Mouse (Mus musculus) forebrain, embryonic 15.5 days (tissue): ENCODE data around the gene Atf6. TPM values are rescaled to one million over a fixed set of nuclear protein-coding genes. Genes with fewer than 3 reads are reported as not detected.

ENCODE experiments used
- ATAC-seq: fragments of 200-750 bp; cut with Nextera tagmentation; replicated peaks from 2 replicates; pipeline ENCODE4 v1.8.0; 2017; ENCODE audit warnings: mild to moderate bottlenecking, moderate TSS enrichment, moderate library complexity
- H3K27ac ChIP-seq: fragments of 300-500 bp; sonication (generic); replicated peaks from 2 replicates; pipeline ENCODE4 v1.5.1; 2015; ENCODE audit warnings: mild to moderate bottlenecking, inconsistent platforms
- H3K27me3 ChIP-seq: fragments of 300-500 bp; sonication (generic); 2 replicates; pipeline ENCODE4 v1.6.1; 2015; ENCODE audit warnings: inconsistent platforms
- H3K36me3 ChIP-seq: fragments of 300-500 bp; sonication (generic); 2 replicates; pipeline ENCODE4 v1.6.1; 2015; ENCODE audit warnings: mild to moderate bottlenecking, inconsistent platforms
- H3K4me1 ChIP-seq: fragments of 300-500 bp; sonication (generic); 2 replicates; pipeline ENCODE4 v1.6.1; 2015; ENCODE audit warnings: inconsistent platforms
- H3K4me2 ChIP-seq: fragments of 300-500 bp; sonication (generic); replicated peaks from 2 replicates; pipeline ENCODE4 v1.6.1; 2015; ENCODE audit warnings: mild to moderate bottlenecking, inconsistent platforms
- H3K4me3 ChIP-seq: fragments of 300-500 bp; sonication (generic); 2 replicates; pipeline ENCODE4 v1.5.1; 2015; ENCODE audit warnings: mild to moderate bottlenecking, inconsistent platforms
- H3K9ac ChIP-seq: fragments of 300-500 bp; sonication (generic); replicated peaks from 2 replicates; pipeline ENCODE4 v1.6.1; 2015; ENCODE audit warnings: mild to moderate bottlenecking, inconsistent platforms
- H3K9me3 ChIP-seq: fragments of 300-500 bp; sonication (generic); 2 replicates; pipeline ENCODE4 v1.6.1; 2016; ENCODE audit warnings: inconsistent platforms
- WGBS: fragments of 180-500 bp; shearing (Covaris S2); methylation state at CpG from one replicate; pipeline ENCODE4 v1.1.7; 2015; ENCODE audit warnings: mixed read lengths; 5-methylcytosine and 5-hydroxymethylcytosine counted together
- polyA plus RNA-seq: library from polyadenylated mRNA; unstranded; fragments of >200 nt; fragmentation: Nextera tagmentation; extraction: Ambion mirVana; gene quantifications from 2 replicates; pipeline ENCODE4 v1.2.1, GENCODE M21; 2015

The Atf6 gene
- polyA plus RNA-seq, 1 experiment from 2014 or later: 7.6 TPM

DNA sequence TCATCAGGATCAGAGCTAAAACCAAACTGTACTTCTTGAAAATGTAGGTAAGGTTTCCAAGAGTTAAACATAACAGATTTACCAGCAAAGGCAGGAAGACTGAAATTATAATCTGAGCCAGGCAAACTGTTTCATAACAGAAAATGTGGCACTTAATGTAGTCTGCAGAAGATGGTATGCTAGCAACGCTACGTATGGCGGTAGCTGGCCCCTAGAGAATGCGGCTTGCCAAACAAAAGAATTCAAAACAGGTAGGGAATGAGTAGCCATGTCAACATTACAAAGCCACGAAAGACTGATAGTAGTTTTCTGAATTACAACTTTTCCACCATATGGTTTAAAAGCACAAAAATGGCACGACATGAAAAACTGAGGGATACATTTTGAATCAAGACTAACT is 38.2 kb downstream of the Atf6 start:
- Histone ChIP-seq H3K4me3 (no peak overlapping the region), H3K4me1 (no peaks in the 10 kb centered on the region), H3K9ac (no peak overlapping the region), H3K27ac (no peak overlapping the region), H3K36me3 (0 out of 2 replicates have a peak, but pooled peaks cover 3% of the 10 kb centered on the region), H3K9me3 (no peaks in the 10 kb centered on the region), H3K4me2 (no peak overlapping the region), H3K27me3 (no peaks in the 10 kb centered on the region)
- 91% methylated on average over 6 of the region's 6 CpGs for WGBS
- ATAC-seq: no peak

- H3K4me3 ChIP-seq: no peak overlapping the region
- H3K27me3 ChIP-seq: no peaks in the 10 kb centered on the region
- no peak overlapping the region for H3K27ac ChIP-seq
- H3K4me2 ChIP-seq: no peak overlapping the region
- ATAC-seq: no peak
- no peak overlapping the region for H3K9ac ChIP-seq
- H3K9me3 ChIP-seq: no peaks in the 10 kb centered on the region
- H3K4me1 ChIP-seq: no peaks in the 10 kb centered on the region
- no peaks in the 10 kb centered on the region for H3K36me3 ChIP-seq
- WGBS: 89% methylated on average over 14 of the region's 14 CpGs
Observed at GRCm38 (mm10) chr1:170820103-170820814, 47.3 kb downstream of the Atf6 start.

- no peaks in the 10 kb centered on the region for H3K36me3 ChIP-seq
- WGBS: 96% methylated on average over 2 of the region's 2 CpGs
- no peak overlapping the region for H3K4me2 ChIP-seq
- H3K4me1 ChIP-seq: no peaks in the 10 kb centered on the region
- H3K9ac ChIP-seq: no peak overlapping the region
- H3K27me3 ChIP-seq: no peaks in the 10 kb centered on the region
- ATAC-seq: no peak
- H3K4me3 ChIP-seq: no peak overlapping the region
- H3K9me3 ChIP-seq: no peaks in the 10 kb centered on the region
- H3K27ac ChIP-seq: no peak overlapping the region
Observed at GRCm38 (mm10) chr1:170815287-170816004, 52.1 kb downstream of the Atf6 start.

GRCm38 (mm10) chr1:170812822-170813221 is 54.7 kb downstream of the Atf6 start:
- WGBS: 56% methylated on average over 5 of the region's 5 CpGs
- no peak for ATAC-seq
- Histone ChIP-seq H3K9me3 (no peaks in the 10 kb centered on the region), H3K4me3 (no peak overlapping the region), H3K9ac (no peak overlapping the region), H3K27me3 (no peaks in the 10 kb centered on the region), H3K4me1 (no peaks in the 10 kb centered on the region), H3K27ac (no peak overlapping the region), H3K36me3 (no peaks in the 10 kb centered on the region), H3K4me2 (no peak overlapping the region)

- Histone ChIP-seq H3K4me2 (no peak overlapping the region), H3K4me3 (no peak overlapping the region), H3K9me3 (no peaks in the 10 kb centered on the region), H3K36me3 (no peaks in the 10 kb centered on the region), H3K4me1 (no peaks in the 10 kb centered on the region), H3K27ac (no peak overlapping the region), H3K9ac (no peak overlapping the region), H3K27me3 (no peaks in the 10 kb centered on the region)
- ATAC-seq: no peak
- 86% methylated on average over 2 of the region's 2 CpGs for WGBS
Observed at GRCm38 (mm10) chr1:170807600-170808270, 59.8 kb downstream of the Atf6 start.

DNA sequence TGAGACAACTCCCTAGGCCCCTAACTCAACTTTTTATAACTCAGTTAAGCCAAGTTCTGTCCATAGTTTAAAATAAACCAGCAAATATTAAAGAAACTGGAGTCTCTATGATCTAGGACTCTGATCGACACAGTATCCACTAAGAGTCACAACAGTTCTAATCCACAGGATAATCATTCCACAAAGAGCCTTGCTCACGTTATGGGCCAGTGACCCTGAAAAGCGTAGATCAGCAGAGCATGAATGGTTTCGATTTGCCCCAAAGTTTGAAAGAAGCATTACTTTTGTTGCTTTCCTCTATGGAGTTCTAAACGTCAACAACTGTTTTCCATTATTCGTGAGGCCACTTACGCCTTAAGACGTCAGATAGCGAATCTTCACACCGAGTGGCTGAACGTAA is 62.9 kb downstream of the Atf6 start:
- WGBS: 41% methylated on average over 11 of the region's 11 CpGs
- Histone ChIP-seq H3K4me1 (no peaks in the 10 kb centered on the region), H3K4me3 (no peak overlapping the region), H3K27me3 (no peaks in the 10 kb centered on the region), H3K9me3 (no peaks in the 10 kb centered on the region), H3K27ac (no peak overlapping the region), H3K9ac (no peak overlapping the region), H3K36me3 (no peaks in the 10 kb centered on the region), H3K4me2 (no peak overlapping the region)
- no peak for ATAC-seq

DNA sequence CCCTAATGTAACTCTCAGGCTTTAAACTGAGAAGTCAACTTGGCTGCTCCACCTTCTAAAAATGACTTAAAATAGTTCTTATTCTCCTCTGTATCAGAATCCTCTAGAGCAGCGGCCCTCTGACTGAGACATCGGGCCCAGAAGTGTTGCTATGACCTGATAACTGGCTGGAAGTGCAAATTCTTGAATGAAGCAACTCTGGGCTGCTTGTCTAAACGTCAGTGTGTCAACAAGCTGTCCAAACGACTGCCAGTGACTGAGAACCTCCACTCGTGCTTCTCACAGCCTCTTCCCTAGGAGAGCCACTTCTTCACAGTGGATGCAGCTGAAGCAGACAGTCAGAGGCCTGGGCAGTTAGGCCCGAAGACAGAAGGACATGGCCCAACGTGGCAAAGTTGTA is 64.9 kb downstream of the Atf6 start:
- 62% methylated on average over 7 of the region's 7 CpGs for WGBS
- no peaks in the 10 kb centered on the region for H3K9me3 ChIP-seq
- no peaks in the 10 kb centered on the region for H3K27me3 ChIP-seq
- no peak overlapping the region for H3K4me3 ChIP-seq
- no peak overlapping the region for H3K4me2 ChIP-seq
- peaks cover 2% of the 10 kb centered on the region; the same call in 1 of the 2 replicates for H3K36me3 ChIP-seq
- no peaks in the 10 kb centered on the region for H3K4me1 ChIP-seq
- ATAC-seq: no peak
- H3K27ac ChIP-seq: no peak overlapping the region
- H3K9ac ChIP-seq: no peak overlapping the region

GRCm38 (mm10) chr1:170800694-170801093 is 66.9 kb downstream of the Atf6 start:
- no peak overlapping the region for H3K4me2 ChIP-seq
- WGBS: 85% methylated on average over 3 of the region's 3 CpGs

GRCm38 (mm10) chr1:170795741-170796347 is 71.7 kb downstream of the Atf6 start:
- Histone ChIP-seq H3K4me3 (no peak overlapping the region), H3K36me3 (peaks cover 2% of the 10 kb centered on the region; the same call in 1 of the 2 replicates), H3K27ac (no peak overlapping the region), H3K4me2 (no peak overlapping the region), H3K27me3 (no peaks in the 10 kb centered on the region), H3K9ac (no peak overlapping the region), H3K9me3 (no peaks in the 10 kb centered on the region), H3K4me1 (no peaks in the 10 kb centered on the region)
- WGBS: 87% methylated on average over 9 of the region's 9 CpGs
- no peak for ATAC-seq

More at GRCm38 (mm10) chr1:170800694-170801093, 66.9 kb downstream of the Atf6 start:
- Histone ChIP-seq H3K4me1 (no peaks in the 10 kb centered on the region), H3K36me3 (peaks cover 2% of the 10 kb centered on the region; the same call in 1 of the 2 replicates), H3K27me3 (no peaks in the 10 kb centered on the region), H3K9me3 (no peaks in the 10 kb centered on the region), H3K27ac (no peak overlapping the region), H3K4me3 (no peak overlapping the region), H3K9ac (no peak overlapping the region)
- ATAC-seq: no peak

DNA sequence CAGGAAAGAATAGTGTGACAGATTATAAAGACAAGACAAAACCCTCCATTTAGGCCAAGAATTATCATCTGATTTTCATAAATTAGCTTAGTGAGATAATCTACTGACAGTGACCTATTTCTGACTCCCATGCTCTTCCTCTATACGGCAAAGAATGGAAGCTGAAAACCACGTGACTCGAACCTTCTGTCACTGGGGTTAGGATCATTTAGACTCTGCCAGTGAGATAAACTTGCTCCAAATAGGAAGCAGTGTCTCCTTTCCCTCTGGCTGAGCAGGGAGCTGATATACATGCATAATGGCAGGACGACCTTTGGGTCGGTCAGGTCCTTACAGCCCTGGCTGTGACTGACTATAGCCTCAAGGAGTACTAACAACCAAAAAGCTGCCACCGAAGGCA is 76.0 kb downstream of the Atf6 start:
- no peak for ATAC-seq
- WGBS: 80% methylated on average over 6 of the region's 6 CpGs
- no peak overlapping the region for H3K4me2 ChIP-seq

DNA sequence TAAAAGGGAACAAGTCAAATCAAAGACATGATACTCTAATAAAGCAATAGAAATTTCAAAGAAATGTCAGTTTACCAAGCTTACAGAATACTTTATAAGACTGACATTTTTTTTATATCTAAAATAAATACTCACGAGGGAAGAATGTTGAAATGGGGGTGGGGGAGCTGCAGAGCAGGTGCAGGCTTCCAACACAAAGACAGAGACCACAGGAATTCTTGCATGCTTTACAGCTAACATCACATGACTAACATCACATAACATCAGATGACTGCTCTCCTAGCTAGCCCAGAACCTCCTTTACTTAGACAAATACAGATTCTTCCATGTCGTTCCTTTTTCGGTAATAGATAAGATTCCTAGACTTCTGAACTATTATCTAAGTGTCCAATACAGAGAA is 76.6 kb downstream of the Atf6 start:
- Histone ChIP-seq H3K36me3 (peaks cover 10% of the 10 kb centered on the region; the same call in 1 of the 2 replicates), H3K4me3 (no peak overlapping the region)

More for the DNA sequence above, 76.0 kb downstream of the Atf6 start:
- Histone ChIP-seq H3K27me3 (no peaks in the 10 kb centered on the region), H3K4me1 (no peaks in the 10 kb centered on the region), H3K36me3 (peaks cover 7% of the 10 kb centered on the region; the same call in 1 of the 2 replicates), H3K9me3 (no peaks in the 10 kb centered on the region), H3K27ac (no peak overlapping the region), H3K9ac (no peak overlapping the region), H3K4me3 (no peak overlapping the region)

DNA sequence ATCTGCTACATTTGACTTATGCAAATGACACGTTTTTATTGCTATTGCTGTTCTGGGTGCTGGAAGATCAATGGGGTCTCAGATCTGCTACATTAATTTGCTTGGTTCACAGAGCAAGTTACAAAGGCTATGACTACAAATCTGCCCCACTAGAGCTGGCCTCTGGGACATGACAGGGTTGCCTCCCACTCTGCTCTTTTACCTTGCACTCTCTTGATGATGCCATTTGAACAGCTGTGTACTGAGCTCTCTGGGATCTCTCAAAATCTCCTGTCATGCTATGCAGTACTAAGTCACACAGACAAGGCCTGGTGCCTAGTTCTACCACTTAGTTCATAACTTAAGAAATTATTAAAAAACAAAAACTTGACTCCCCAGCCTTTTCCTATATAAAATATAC is 79.9 kb downstream of the Atf6 start:
- Histone ChIP-seq H3K4me1 (no peaks in the 10 kb centered on the region), H3K36me3 (peaks cover 10% of the 10 kb centered on the region; the same call in 1 of the 2 replicates), H3K27me3 (no peaks in the 10 kb centered on the region), H3K4me2 (no peak overlapping the region), H3K9ac (no peak overlapping the region), H3K27ac (no peak overlapping the region), H3K4me3 (no peak overlapping the region), H3K9me3 (no peaks in the 10 kb centered on the region)
- no peak for ATAC-seq
- 60% methylated on average over 1 of the region's 1 CpGs for WGBS

More for the DNA sequence above, 76.6 kb downstream of the Atf6 start:
- Histone ChIP-seq H3K4me1 (no peaks in the 10 kb centered on the region), H3K9me3 (no peaks in the 10 kb centered on the region), H3K4me2 (no peak overlapping the region), H3K9ac (no peak overlapping the region), H3K27me3 (no peaks in the 10 kb centered on the region), H3K27ac (no peak overlapping the region)
- WGBS: 79% methylated on average over 3 of the region's 3 CpGs
- no peak for ATAC-seq
